Mouse (Mus musculus): ENCODE results near the gene Spryd3.
"Not testable (repeated sequence)": the region's sequence is repeated elsewhere in the genome, so short reads cannot be mapped to it uniquely, and the experiment has no call there.

DNA sequence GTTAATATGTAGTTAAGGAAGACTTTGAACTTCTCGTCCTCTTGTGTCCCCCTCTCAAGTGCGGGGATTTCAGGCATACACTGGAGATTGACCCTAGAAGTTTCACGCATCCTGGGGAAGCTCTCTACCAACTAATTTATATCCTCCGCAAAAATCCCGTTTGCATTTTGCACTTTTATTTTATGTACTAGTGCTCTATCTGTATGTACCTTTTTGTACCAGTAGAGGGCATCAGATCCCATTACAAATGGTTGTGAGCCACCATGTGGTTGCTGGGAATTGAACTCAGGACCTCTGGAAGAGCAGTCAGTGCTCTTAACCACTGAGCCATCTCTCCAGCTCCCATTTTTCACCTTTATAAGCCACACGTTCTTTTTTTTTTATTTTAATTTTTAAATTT lies 19.0 kb upstream of the Spryd3 start:
- not testable (repeated sequence) for TF ChIP-seq ZNF384 (IDR thresholded peaks at IDR 0.05; ENCODE audit: low read depth, low read length); HCFC1 (IDR thresholded peaks at IDR 0.05; ENCODE audit: borderline replicate concordance, insufficient read depth, low read length)

Measured in ES-E14 (cell line).